Mouse (Mus musculus) embryo, embryonic 9.5 days (tissue): Measurements from ENCODE around the gene Tmcc3.
A peak's percentile ranks its signal among the peaks of the same experiment; 100 is the strongest.

Experiments used
- DNase-seq: peaks from one replicate; pipeline ENCODE4 v3.0.0-alpha.2; 2017; ENCODE audit errors: extremely low spot score

Tmcc3 gene

DNA sequence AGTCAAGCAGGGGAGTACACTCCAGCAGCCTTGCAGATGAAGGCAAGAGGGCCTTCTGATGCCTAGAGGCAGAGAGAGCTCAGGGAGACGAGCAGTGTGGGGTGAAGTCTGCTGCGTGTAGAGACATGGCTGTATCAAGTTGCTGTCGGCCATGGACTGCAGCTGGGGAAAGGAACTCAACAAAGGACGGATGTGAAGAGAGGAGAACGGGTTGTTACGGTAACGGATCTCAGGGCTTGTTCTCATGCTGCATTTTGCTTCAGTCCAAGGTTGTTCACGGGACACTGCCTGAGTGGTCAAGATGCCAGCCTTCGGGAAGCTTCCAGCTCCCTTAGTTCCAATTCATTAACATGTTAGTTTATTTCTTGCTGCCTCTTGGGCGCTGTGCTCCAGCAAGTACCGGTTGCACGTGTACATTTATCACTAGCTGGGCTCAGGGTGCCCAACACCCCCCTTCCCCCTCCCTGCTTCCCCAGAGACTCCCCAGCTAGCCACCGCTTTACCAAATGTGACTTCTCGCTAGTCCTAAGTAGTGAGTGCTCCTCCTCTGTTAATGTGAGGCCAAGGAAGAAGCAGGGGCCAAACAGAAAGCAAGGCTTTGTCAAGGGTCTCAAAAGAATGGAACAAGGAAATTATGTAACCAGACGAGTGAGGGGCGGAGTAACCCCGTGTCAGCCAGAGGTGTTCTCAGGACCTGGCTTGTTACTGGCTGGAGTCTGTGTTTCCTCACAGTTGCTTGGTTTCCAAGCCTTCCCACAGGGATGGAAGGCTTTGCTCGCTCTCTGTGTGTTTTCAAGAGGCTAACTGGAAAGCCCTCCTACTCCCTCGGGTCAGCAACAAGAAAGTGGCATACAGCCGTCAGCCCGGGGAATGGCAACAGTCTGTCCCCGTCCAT is 104.4 kb downstream of the Tmcc3 start:
- peak; percentile 28 for DNase-seq

DNA sequence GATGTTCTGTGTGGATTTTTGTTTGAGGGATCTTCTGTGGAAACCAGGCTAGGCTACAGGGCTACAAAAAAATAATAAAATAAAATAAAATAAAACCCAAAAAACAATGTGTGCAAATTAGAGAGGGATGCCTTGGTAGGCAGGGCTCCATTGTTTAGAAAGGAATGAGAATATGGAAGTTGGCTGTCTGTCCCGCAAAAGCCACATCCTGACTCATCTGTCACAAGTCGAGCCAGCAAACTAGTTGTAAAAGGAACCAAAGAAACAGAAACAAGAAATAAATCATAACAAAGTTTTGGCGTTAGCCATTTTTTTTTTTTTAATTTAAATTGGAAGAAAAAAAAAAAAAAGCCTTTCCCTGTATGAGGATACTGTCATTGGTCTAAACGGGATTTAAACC is 105.9 kb downstream of the Tmcc3 start:
- no peak for DNase-seq

DNA sequence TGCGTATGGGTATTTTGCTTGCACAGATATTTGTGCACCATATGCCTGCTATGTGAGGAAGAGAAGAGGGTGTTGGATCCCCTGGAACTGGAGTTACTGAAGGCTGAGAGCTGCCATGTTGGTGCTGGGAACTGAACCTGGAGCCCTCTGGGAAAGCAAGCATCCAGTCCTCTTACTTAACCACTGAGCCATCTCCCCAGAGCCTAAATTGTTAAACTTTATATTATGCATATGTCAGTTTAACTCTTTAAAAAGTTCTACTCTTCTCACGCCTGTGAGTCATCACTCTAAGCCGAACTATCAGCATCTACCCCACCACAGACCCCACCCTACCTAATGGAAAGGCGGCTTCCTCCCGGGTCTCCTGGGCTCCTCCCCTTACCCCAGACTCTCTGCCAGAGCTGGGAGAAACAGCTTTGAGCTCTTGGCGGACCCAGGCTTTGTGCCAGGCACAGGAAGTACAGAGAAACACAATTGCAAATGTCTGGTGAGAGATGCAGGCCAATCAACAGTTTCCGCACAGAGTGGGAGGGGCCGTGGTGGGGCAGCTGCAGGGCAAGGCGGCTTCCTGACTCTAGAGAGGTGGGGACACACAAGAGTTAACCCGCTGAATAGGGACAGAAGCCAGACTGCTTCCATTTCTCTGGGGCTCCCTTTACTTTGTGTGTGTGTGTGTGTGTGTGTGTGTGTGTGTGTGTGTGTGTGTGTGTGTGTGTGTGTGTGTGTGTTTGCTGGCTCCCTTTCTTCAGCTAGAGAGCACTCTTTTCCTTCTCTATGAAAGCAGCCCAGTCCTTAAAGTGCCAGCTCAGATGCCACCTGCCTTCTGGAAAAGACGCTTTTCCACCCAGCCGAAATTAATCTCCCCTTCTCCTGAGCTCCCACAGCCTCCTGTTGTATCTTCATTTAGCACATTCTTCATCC is 114.5 kb downstream of the Tmcc3 start:
- peak; percentile 25 for DNase-seq

DNA sequence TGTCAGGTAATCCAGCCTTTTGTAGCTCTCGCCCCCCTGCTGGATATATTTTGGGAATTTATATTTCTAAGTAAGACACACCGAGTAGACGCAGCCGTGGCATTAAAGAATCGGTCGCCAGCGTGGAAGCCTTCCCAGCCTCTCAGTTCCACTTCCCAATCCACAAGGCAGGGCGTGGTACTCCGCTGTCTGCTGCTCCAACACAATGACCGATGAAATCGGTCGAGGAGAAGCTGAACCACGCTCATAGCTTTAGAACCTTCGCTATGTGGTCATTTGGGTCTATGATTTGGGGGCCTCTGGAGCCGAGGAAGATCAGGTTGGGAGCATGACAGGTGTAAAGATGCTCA is 115.1 kb downstream of the Tmcc3 start:
- no peak for DNase-seq

DNA sequence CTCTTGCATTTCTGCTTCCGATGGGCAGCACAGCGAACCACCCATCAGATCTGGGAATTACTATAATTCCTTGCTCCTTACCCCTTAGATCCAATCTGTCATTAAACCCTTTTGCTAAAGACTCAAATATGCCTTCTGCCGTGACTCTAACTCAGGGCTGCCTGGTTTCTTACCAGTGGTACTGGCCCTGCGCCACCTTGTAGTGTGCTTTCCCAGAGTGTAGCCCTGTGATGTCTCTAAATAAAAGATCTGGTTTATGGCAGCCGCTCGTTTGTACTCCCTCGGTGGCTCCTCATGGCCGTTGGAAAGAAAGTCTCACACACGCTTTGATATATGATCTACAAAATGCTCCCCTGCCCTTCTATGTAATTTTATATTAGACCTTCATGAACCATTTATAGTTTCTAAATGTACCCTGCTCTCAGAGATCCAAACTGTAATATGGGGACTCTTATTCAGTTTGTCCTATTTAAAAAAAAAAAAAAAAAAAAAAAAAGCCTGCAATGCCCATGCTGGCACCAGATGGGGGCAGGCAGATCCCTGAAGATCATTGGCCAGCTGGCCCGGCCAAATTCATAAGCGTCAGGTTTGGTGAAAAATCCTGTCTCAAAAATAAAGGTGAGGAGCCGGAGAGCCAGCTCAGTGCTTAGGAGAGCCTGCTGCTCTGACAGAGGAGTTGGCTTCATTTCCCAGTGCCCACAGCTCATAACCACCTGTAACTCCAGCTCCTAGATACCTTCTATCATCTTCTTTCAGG is 116.6 kb downstream of the Tmcc3 start:
- DNase-seq: no peak

DNA sequence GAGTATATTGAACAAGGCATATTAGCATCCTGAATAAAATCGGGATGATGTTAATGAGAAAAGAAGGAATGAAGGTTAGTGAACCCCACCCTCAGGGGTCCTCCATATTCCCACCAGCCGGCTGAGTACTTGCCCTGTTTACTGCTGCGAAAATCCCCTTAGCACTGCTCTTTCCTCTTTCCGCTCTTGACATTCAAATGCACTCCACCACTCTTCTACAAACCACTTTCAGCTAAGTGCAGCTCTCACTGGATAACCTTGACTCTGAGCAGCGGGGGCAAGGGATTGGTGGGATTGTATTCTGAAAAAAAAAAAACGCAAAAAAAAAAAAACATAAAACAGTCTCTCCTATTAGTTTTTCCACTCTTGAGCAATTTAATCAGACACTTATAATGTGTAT is 118.8 kb downstream of the Tmcc3 start:
- no peak for DNase-seq

DNA sequence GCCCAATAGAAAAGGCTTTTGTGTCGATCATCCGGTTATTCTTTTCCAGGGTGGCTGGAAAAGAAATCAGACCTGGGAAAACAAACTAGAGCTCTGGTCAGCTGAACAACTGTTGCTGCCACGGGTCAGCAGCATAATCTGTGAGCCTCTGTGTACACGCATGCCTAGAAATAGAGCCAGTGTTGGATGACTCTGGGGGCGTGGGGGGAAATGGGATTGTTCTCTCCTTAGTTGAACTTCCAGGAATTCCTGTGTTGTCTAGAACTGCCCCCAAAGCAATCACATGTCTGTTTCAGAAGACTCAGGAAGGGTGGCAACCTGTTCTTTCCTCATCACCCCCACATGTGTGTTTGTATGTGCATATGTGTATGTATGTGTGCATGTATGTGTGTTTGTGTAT is 121.2 kb downstream of the Tmcc3 start:
- DNase-seq: no peak

DNA sequence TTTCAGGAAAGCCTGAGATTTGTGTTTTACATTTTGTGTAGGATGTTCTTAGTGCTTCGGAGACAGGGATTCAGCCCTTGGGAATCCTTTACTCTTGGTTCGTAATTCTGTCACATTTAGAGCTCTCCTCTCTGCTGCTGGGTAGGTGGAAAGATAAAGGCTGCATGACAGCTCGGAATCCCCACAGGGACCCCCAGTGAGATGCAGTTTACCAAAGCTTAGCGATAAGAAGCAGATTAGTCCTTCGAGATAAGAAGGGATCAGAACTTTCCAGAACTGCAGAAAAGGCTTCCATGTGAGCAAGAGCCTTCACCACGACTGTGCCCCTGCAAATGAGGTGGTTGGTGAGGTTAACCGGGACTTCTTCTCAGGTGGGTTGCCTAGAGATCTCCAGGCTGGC is 122.2 kb downstream of the Tmcc3 start:
- DNase-seq: no peak

DNA sequence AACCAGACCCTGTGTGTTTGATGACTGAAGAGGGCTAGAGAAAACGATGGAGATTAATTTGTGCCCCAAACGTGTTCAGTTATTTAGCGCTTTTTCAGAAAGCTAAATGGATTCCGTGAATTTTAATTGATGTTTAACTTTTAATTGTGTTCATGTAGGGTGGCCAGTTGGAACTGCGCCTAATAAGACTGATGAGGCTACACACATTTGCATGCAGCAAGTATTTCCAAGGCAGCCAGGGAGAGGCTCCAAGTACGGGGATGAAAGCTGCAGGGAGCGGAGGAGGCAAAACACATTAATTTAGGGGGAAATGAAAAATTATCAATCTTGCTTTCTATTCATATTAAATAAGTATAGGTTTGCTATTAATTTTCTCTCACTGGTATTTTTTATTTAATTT is 131.0 kb downstream of the Tmcc3 start:
- no peak for DNase-seq

DNA sequence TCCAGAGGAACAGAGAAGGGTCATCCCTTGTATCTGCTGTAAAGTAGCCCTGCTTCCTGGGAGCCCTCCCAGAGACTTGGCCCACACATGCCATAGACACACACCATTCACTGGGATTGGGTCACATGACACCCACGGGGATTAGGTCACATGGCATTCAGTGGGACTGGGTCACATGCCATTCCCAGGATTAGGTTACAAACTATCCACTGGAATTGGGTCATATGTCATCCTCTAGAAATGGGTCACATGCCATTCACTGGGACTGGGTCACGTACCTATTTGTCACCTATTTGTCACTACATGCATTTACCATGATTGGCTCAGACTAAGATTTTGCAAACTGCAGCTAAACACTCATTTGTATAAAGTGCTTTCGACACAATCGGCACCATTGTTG is 131.7 kb downstream of the Tmcc3 start:
- no peak for DNase-seq

DNA sequence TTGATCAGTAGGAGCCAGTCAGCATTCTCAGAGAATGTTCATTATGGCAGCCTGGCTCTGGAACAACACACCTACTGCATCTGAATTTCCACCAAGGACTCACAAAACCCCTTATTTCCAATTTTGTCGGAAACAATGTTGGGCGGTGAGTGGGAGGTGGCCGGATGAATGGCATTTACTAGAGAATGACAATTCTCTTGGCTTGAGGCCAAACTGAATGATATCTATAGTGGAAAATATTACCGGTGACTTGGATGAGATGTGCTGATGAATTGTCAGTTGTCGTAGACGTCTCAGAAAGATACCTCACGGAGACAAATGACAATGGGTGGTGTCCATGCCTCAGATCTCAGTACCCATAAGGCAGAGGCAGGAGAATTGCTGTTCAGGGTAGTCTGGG is 133.4 kb downstream of the Tmcc3 start:
- DNase-seq: no peak

DNA sequence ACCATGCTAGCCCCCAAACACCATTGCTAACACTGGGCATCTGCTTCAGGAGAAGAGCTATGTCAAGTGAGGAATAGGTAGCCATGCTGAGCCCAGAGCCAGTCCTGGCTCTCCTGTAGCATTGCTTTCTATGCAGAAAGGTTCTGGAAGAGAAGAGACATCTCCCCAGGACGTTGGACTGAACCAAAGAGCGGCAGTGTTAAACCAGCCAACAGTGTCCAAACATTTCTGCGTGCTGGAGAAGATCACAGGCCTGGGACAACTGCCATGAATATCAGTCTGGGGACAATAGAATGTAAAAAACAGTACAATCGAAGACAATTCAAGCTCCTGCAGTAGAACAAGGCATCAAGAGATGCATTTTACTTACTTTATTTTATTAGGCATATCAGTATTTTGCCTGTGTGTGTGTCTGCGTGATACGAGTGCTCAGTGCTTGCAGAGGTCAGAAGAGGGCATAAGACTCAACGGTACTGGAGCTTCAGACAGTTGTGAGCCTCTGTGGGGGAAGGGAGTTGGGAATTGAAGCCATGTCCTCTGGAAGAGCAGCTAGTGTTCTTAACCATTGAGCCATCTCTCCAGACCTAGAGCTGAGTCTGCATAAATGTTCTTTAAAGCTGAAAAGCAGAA is 134.7 kb downstream of the Tmcc3 start:
- DNase-seq: no peak

DNA sequence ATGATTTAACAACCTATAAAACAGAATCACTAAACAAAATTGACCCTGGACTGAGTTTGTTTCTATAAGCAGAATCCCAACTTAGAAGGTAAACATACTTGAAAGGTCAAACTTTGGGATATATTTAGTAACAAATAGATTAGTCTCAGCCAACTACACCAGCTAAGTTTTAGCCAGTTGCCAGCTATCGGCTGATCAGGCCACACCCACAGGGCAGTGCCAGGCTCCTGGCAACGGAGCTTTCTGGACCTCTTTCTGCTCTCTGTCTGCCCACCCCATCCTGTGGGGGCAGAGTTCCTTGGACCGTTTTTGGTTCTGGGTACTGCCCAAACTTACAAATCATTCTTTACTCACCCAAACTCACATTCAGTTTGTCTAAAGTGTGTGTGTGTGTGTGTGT is 137.9 kb downstream of the Tmcc3 start:
- DNase-seq: no peak

DNA sequence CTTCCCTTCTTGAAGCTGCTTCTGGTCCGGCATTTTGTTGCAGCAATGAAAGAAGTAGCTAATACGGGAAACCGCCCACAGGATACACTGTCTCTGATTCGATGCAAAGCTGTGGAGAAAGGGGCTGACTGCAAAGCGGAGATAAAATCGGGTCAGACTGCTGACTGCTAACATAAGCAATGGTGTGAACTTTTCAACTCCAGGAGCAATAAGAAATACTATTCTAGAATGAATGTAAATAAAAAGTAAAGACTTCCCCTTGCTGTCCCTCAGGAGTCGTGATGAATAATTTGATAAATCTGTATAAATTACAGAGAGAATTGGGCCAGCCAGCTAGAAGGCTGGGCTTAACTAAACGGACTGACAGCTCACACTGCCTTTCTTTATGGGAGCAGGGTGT is 139.0 kb downstream of the Tmcc3 start:
- DNase-seq: no peak

DNA sequence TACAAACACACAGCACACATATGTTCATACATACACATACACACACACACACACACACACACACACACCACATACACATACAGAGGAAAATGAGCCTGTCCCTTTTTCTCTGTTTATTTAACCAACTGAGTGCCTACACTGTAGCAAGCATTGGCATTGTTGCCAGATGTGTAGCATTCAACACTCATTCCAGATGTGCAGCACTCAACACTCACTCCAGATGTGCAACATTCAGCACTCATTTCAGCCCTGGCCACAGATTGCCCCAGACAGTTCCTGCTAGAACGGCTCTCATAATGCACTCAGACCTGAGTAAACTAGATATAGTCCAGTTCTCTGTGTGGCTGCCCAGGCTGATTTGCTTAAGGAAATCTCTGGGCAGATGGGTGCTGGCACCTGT is 145.7 kb downstream of the Tmcc3 start:
- no peak for DNase-seq

DNA sequence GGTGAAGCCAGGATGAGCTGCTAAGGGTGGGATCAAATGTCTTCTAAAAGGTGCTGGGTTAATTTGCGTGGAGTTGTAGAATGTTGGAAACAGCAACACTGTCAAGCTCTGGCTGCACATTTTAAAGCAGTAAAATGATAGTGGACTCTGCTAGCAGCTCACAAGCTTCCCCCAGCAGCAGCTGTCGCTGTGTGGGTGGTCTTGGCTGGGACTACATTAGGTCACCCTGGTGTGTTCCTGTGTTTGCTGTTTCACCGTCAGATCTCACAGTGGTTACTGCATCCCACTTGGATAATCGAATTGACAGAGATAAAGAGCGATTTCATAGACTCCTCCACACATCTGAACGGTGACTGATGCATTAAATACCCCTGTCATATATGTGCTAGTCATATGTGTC is 146.9 kb downstream of the Tmcc3 start:
- peak; percentile 35 for DNase-seq

DNA sequence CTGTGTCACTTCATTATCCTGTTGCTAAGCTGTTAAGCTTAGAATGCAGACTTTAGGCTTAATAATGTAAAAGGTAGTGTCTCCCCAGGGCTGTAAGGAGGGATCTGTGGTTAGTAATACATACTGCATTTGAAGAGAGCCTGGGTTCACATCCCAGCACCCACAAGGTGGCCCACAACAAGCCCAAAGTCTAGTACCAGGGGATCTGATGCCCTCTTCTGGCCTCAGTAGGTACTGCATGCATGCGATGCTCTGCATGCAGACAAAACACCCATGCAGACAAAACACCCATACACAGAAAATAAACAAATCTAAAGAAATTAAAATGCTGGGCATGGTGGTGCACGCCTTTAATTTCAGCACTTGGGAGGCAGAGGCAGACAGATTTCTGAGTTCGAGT is 149.6 kb downstream of the Tmcc3 start:
- no peak for DNase-seq

DNA sequence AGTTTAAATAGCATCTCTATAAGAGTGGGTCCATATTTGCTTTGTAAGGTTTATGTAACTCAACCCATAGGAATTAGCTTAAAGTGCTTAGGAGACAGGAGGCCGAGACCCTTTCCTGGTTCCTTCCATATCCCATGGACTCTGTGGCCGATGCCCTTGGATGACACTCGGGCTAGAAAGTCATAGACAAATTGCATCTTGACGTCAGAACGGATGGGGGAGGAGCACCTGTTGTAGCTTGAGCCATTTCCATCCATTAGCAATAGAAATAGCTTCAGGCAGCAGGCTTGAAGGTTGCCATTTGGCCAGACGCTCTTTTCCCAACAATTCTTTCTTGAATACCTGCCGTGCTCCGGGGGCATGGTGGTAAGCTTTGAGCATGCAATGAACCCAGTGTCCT is 150.1 kb downstream of the Tmcc3 start:
- DNase-seq: no peak

DNA sequence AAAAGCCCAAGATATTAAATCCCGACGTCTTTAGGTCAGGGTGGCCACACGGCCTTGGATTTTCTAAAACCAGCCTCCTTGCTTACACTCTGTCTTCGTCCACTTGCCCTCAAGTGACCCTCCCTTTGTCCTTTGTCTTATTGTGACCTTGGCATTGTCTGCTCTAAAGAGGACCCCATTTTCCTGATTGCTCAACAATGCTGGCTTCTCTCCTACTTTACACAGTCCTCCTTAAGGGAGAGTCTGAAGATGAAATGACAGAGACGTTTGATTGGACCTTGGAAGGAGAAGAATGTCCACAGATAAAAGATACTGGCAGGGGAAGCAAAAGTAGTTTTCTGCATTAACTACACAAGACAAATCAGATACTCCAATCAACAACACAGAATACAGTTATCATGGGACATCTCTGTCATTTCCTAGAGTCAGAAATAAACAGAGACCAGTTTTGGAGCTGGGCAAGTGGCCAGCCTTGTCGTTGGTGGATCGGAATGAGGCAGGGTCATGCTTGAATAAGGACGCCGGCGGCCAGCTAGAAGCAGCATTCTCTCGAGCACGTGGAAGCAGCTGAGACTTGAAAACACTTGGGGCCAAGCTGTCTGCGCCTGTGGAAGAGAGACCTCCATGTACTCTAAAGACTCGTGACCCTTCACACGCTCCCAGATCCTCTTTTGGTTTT is 150.8 kb downstream of the Tmcc3 start:
- no peak for DNase-seq

DNA sequence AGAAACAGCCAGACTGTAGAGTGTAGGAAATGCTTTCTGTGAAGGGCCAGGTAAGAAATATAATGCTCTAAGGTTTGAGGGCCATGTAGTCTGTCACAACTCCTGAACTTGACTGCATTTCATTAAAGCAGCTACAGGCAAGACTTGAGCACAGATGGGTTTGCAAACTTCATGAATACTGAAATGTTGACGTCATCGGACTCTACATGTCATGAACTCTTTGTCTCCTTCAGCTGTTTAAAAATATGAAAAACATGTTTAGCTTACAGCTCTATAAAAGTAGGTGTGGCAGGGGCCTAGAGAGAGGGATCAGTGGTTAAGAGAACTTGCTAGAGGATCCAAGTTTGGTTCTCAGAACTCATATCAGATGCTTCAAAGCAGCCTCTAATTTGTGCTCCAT is 151.7 kb downstream of the Tmcc3 start:
- DNase-seq: no peak

DNA sequence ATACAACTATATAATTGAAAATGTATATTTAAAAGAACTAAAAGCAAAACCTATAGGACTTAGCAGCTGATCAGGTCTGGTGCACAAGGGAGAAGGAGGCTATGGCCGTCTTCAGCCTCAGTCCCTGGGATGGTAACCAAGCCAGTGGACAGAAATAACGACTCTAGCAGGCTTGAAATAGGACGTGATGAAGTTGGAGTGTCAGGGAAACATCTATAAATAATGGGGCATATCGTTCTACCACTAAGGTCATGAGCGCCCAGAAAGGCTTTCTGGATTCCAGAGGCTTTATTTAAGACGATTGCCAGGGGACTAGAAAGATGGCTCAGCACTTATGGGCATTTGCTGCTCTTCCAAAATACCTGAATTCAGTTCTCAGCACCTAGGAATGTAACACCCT is 153.9 kb downstream of the Tmcc3 start:
- DNase-seq: no peak
